Mouse (Mus musculus): ENCODE data around the gene Ano10. TPM values are rescaled to one million over a fixed set of nuclear protein-coding genes. Genes with fewer than 3 reads are reported as not detected.

The Ano10 gene
- polyA plus RNA-seq, 1 experiment from 2014 or later = 37.6 TPM

- no peak overlapping the region for H3K4me2 ChIP-seq (ENCODE audit: low read length)
- no peak overlapping the region for H3K4me3 ChIP-seq (ENCODE audit: control insufficient read depth in 1 of 2, insufficient read depth in 1 of 2, low read depth in 1 of 2, low read length in 2 of 2)
- ATAC-seq (ENCODE audit: insufficient number of reproducible peaks, insufficient read depth, low FRiP score, low read depth) = no peak
- no peaks in the 10 kb centered on the region for H3K9me3 ChIP-seq (ENCODE audit: control insufficient read depth, low read length)
- H3K36me3 ChIP-seq (ENCODE audit: control insufficient read depth, insufficient read depth, low read length) = no peaks in the 10 kb centered on the region
- H3K27ac ChIP-seq (replicated peaks in 1 of 2; ENCODE audit: control insufficient read depth in 1 of 2, insufficient read depth in 1 of 2, low read depth in 2 of 2, low read length in 2 of 2) = no peak overlapping the region
- H3K9ac ChIP-seq (ENCODE audit: low read length) = no peak overlapping the region
- WGBS = 85% methylated on average over 3 of the region's 3 CpGs
- no peaks in the 10 kb centered on the region for H3K27me3 ChIP-seq (ENCODE audit: control insufficient read depth, insufficient read depth, low read length)
- peaks cover 0 to 4% of the 10 kb centered on the region in 2 experiments; a peak in 1 of 4 replicates for H3K4me1 ChIP-seq (ENCODE audit: control insufficient read depth in 2 of 2, insufficient read depth in 2 of 2, low read length in 2 of 2)
Observed at GRCm38 (mm10) chr9:122234741-122235140, 59.5 kb downstream of the Ano10 start.

- no peaks in the 10 kb centered on the region for H3K36me3 ChIP-seq (ENCODE audit: control insufficient read depth, insufficient read depth, low read length)
- 59% methylated on average over 7 of the region's 7 CpGs for WGBS
- no peak for ATAC-seq (ENCODE audit: insufficient number of reproducible peaks, insufficient read depth, low FRiP score, low read depth)
- no peak overlapping the region for H3K4me3 ChIP-seq (ENCODE audit: control insufficient read depth in 1 of 2, insufficient read depth in 1 of 2, low read depth in 1 of 2, low read length in 2 of 2)
- H3K9ac ChIP-seq (ENCODE audit: low read length) = no peak overlapping the region
- peaks cover 0 to 4% of the 10 kb centered on the region in 2 experiments; a peak in 1 of 4 replicates for H3K4me1 ChIP-seq (ENCODE audit: control insufficient read depth in 2 of 2, insufficient read depth in 2 of 2, low read length in 2 of 2)
- no peaks in the 10 kb centered on the region for H3K9me3 ChIP-seq (ENCODE audit: control insufficient read depth, low read length)
- no peak overlapping the region for H3K27ac ChIP-seq (replicated peaks in 1 of 2; ENCODE audit: control insufficient read depth in 1 of 2, insufficient read depth in 1 of 2, low read depth in 2 of 2, low read length in 2 of 2)
- H3K27me3 ChIP-seq (ENCODE audit: control insufficient read depth, insufficient read depth, low read length) = no peaks in the 10 kb centered on the region
- no peak overlapping the region for H3K4me2 ChIP-seq (ENCODE audit: low read length)
Observed at GRCm38 (mm10) chr9:122233972-122234345, 60.3 kb downstream of the Ano10 start.

- Histone ChIP-seq H3K9me3 (ENCODE audit: control insufficient read depth, low read length) (no peaks in the 10 kb centered on the region), H3K4me3 (ENCODE audit: control insufficient read depth in 1 of 2, insufficient read depth in 1 of 2, low read depth in 1 of 2, low read length in 2 of 2) (no peak overlapping the region), H3K9ac (ENCODE audit: low read length) (no peak overlapping the region), H3K4me1 (ENCODE audit: control insufficient read depth in 2 of 2, insufficient read depth in 2 of 2, low read length in 2 of 2) (peaks cover 0 to 4% of the 10 kb centered on the region in 2 experiments; a peak in 1 of 4 replicates), H3K27me3 (ENCODE audit: control insufficient read depth, insufficient read depth, low read length) (no peaks in the 10 kb centered on the region), H3K4me2 (ENCODE audit: low read length) (no peak overlapping the region), H3K27ac (replicated peaks in 1 of 2; ENCODE audit: control insufficient read depth in 1 of 2, insufficient read depth in 1 of 2, low read depth in 2 of 2, low read length in 2 of 2) (no peak overlapping the region), H3K36me3 (ENCODE audit: control insufficient read depth, insufficient read depth, low read length) (0 out of 2 replicates have a peak, but pooled peaks cover 4% of the 10 kb centered on the region)
- ATAC-seq (ENCODE audit: insufficient number of reproducible peaks, insufficient read depth, low FRiP score, low read depth) = no peak
- WGBS = 81% methylated on average over 8 of the region's 8 CpGs
Observed at GRCm38 (mm10) chr9:122233316-122233971, 60.8 kb downstream of the Ano10 start.

GRCm38 (mm10) chr9:122232912-122233311 is 61.3 kb downstream of the Ano10 start:
- no peaks in the 10 kb centered on the region for H3K27me3 ChIP-seq (ENCODE audit: control insufficient read depth, insufficient read depth, low read length)
- H3K27ac ChIP-seq (replicated peaks in 1 of 2; ENCODE audit: control insufficient read depth in 1 of 2, insufficient read depth in 1 of 2, low read depth in 2 of 2, low read length in 2 of 2) = no peak overlapping the region
- H3K4me1 ChIP-seq (ENCODE audit: control insufficient read depth in 2 of 2, insufficient read depth in 2 of 2, low read length in 2 of 2) = peaks cover 0 to 4% of the 10 kb centered on the region in 2 experiments; a peak in 1 of 4 replicates
- ATAC-seq (ENCODE audit: insufficient number of reproducible peaks, insufficient read depth, low FRiP score, low read depth) = no peak
- H3K4me2 ChIP-seq (ENCODE audit: low read length) = no peak overlapping the region
- no peaks in the 10 kb centered on the region for H3K9me3 ChIP-seq (ENCODE audit: control insufficient read depth, low read length)
- H3K9ac ChIP-seq (ENCODE audit: low read length) = no peak overlapping the region
- H3K36me3 ChIP-seq (ENCODE audit: control insufficient read depth, insufficient read depth, low read length) = 0 out of 2 replicates have a peak, but pooled peaks cover 4% of the 10 kb centered on the region
- 55% methylated on average over 2 of the region's 2 CpGs for WGBS
- no peak overlapping the region for H3K4me3 ChIP-seq (ENCODE audit: control insufficient read depth in 1 of 2, insufficient read depth in 1 of 2, low read depth in 1 of 2, low read length in 2 of 2)

- H3K9ac ChIP-seq (ENCODE audit: low read length) = no peak overlapping the region
- no peaks in the 10 kb centered on the region for H3K9me3 ChIP-seq (ENCODE audit: control insufficient read depth, low read length)
- 0 out of 2 replicates have a peak, but pooled peaks cover 4% of the 10 kb centered on the region for H3K36me3 ChIP-seq (ENCODE audit: control insufficient read depth, insufficient read depth, low read length)
- no peak overlapping the region for H3K4me2 ChIP-seq (ENCODE audit: low read length)
- H3K27me3 ChIP-seq (ENCODE audit: control insufficient read depth, insufficient read depth, low read length) = no peaks in the 10 kb centered on the region
- H3K27ac ChIP-seq (replicated peaks in 1 of 2; ENCODE audit: control insufficient read depth in 1 of 2, insufficient read depth in 1 of 2, low read depth in 2 of 2, low read length in 2 of 2) = no peak overlapping the region
- H3K4me3 ChIP-seq (ENCODE audit: control insufficient read depth in 1 of 2, insufficient read depth in 1 of 2, low read depth in 1 of 2, low read length in 2 of 2) = no peak overlapping the region
- no peaks in the 10 kb centered on the region for H3K4me1 ChIP-seq (ENCODE audit: control insufficient read depth in 2 of 2, insufficient read depth in 2 of 2, low read length in 2 of 2)
- ATAC-seq (ENCODE audit: insufficient number of reproducible peaks, insufficient read depth, low FRiP score, low read depth) = no peak
- WGBS = 73% methylated on average over 4 of the region's 4 CpGs
Observed at GRCm38 (mm10) chr9:122230701-122231100, 63.5 kb downstream of the Ano10 start.

- Histone ChIP-seq H3K9ac (ENCODE audit: low read length) (no peak overlapping the region), H3K27me3 (ENCODE audit: control insufficient read depth, insufficient read depth, low read length) (no peaks in the 10 kb centered on the region), H3K4me2 (ENCODE audit: low read length) (no peak overlapping the region), H3K27ac (replicated peaks in 1 of 2; ENCODE audit: control insufficient read depth in 1 of 2, insufficient read depth in 1 of 2, low read depth in 2 of 2, low read length in 2 of 2) (no peak overlapping the region), H3K9me3 (ENCODE audit: control insufficient read depth, low read length) (no peaks in the 10 kb centered on the region), H3K4me3 (ENCODE audit: control insufficient read depth in 1 of 2, insufficient read depth in 1 of 2, low read depth in 1 of 2, low read length in 2 of 2) (no peak overlapping the region), H3K4me1 (ENCODE audit: control insufficient read depth in 2 of 2, insufficient read depth in 2 of 2, low read length in 2 of 2) (peaks cover 0 to 2% of the 10 kb centered on the region in 2 experiments; a peak in 1 of 4 replicates), H3K36me3 (ENCODE audit: control insufficient read depth, insufficient read depth, low read length) (0 out of 2 replicates have a peak, but pooled peaks cover 4% of the 10 kb centered on the region)
- no peak for ATAC-seq (ENCODE audit: insufficient number of reproducible peaks, insufficient read depth, low FRiP score, low read depth)
- 93% methylated on average over 4 of the region's 4 CpGs for WGBS
Observed at GRCm38 (mm10) chr9:122226419-122226818, 67.8 kb downstream of the Ano10 start.

GRCm38 (mm10) chr9:122225309-122225708 is 68.9 kb downstream of the Ano10 start:
- no peak overlapping the region for H3K27ac ChIP-seq (replicated peaks in 1 of 2; ENCODE audit: control insufficient read depth in 1 of 2, insufficient read depth in 1 of 2, low read depth in 2 of 2, low read length in 2 of 2)
- H3K36me3 ChIP-seq (ENCODE audit: control insufficient read depth, insufficient read depth, low read length) = 0 out of 2 replicates have a peak, but pooled peaks cover 4% of the 10 kb centered on the region
- H3K4me2 ChIP-seq (ENCODE audit: low read length) = no peak overlapping the region
- no peak overlapping the region for H3K9ac ChIP-seq (ENCODE audit: low read length)
- no peak overlapping the region for H3K4me3 ChIP-seq (ENCODE audit: control insufficient read depth in 1 of 2, insufficient read depth in 1 of 2, low read depth in 1 of 2, low read length in 2 of 2)
- H3K4me1 ChIP-seq (ENCODE audit: control insufficient read depth in 2 of 2, insufficient read depth in 2 of 2, low read length in 2 of 2) = peaks cover 0 to 2% of the 10 kb centered on the region in 2 experiments; a peak in 1 of 4 replicates
- H3K27me3 ChIP-seq (ENCODE audit: control insufficient read depth, insufficient read depth, low read length) = no peaks in the 10 kb centered on the region
- WGBS = 38% methylated on average over 7 of the region's 7 CpGs
- no peaks in the 10 kb centered on the region for H3K9me3 ChIP-seq (ENCODE audit: control insufficient read depth, low read length)
- no peak for ATAC-seq (ENCODE audit: insufficient number of reproducible peaks, insufficient read depth, low FRiP score, low read depth)

Data from heart, embryonic 14.5 days (tissue).